ENCODE assay signal across 8 mouse cellular contexts in genomic region chr2:138256851-138257471, GRCm38 (mm10). TPM values are rescaled to one million over a fixed set of nuclear protein-coding genes. Genes with fewer than 3 reads are reported as not detected.
A peak's percentile ranks its signal among the peaks of the same experiment; 100 is the strongest.
DNase-seq lines count a peak whose midpoint lies in the region; ATAC-seq and TF ChIP-seq lines count a peak whose summit lies in the region.

No protein-coding gene starts in this region.

- peaks cover 23% of the 10 kb centered on the region; the same call in 1 of the 2 replicates for H3K4me1 ChIP-seq in heart, embryonic 12.5 days (replicated peaks)
- H3K4me1 ChIP-seq in midbrain, embryonic 10.5 days = peaks cover 36% of the 10 kb centered on the region

- peak; percentile 69 for ATAC-seq in heart, embryonic 12.5 days (ENCODE audit: insufficient number of reproducible peaks, low FRiP score)

- under 1% methylated on average over 50 of the region's 51 CpGs for WGBS in heart, embryonic 12.5 days
- WGBS in midbrain, embryonic 10.5 days = under 1% methylated on average over 51 of the region's 51 CpGs

- no peak for TF ChIP-seq CTCF in layer of hippocampus, adult 2 months (conservative IDR thresholded peaks at IDR 0.05)
- TF ChIP-seq CTCF in brain, embryonic 14.5 days (IDR thresholded peaks at IDR 0.05; ENCODE audit: borderline replicate concordance, extremely low read depth, insufficient read depth, insufficient read length) = no peak

- no peaks in the 10 kb centered on the region for H3K36me3 ChIP-seq in heart, embryonic 12.5 days
- H3K36me3 ChIP-seq in midbrain, embryonic 10.5 days = no peaks in the 10 kb centered on the region

- DNase-seq in layer of hippocampus, adult 2 months (ENCODE audit: low spot score in 2 of 2) = no peak
- DNase-seq in layer of hippocampus, adult 18-20 months (ENCODE audit: low spot score in 2 of 2) = no peak
- peak; percentile 61 for DNase-seq in brain, embryonic 14.5 days (ENCODE audit: low read depth)
- peak; percentile 23 to 66 for DNase-seq in kidney, postnatal 36 days
- peak; percentile 57 for DNase-seq in midbrain, embryonic 10.5 days (ENCODE audit: low spot score)
- peak; percentile 45 for DNase-seq in yolk sac, embryonic 10.5 days (ENCODE audit: low spot score)
- DNase-seq in cerebellum, adult 11-12 months = no peak

- no peak for TF ChIP-seq POLR2A in brain, embryonic 14.5 days (IDR thresholded peaks at IDR 0.05; ENCODE audit: borderline replicate concordance, extremely low read depth, insufficient read depth, insufficient read length, poor library complexity, severe bottlenecking)

- H3K9ac ChIP-seq in heart, embryonic 12.5 days = peak overlapping the region; percentile 91

- peak overlapping the region; percentile 89 for H3K4me2 ChIP-seq in heart, embryonic 12.5 days

- H3K4me3 ChIP-seq in layer of hippocampus, adult 2 months = peak overlapping the region; percentile 90
- peak overlapping the region; percentile 93 for H3K4me3 ChIP-seq in heart, embryonic 12.5 days
- peak overlapping the region; percentile 96 for H3K4me3 ChIP-seq in midbrain, embryonic 10.5 days

- no peaks in the 10 kb centered on the region for H3K27me3 ChIP-seq in heart, embryonic 12.5 days (replicated peaks)
- no peaks in the 10 kb centered on the region for H3K27me3 ChIP-seq in midbrain, embryonic 10.5 days (ENCODE audit: low read depth, poor library complexity, severe bottlenecking)

- no peaks in the 10 kb centered on the region for H3K9me3 ChIP-seq in heart, embryonic 12.5 days (replicated peaks)
- no peaks in the 10 kb centered on the region for H3K9me3 ChIP-seq in midbrain, embryonic 10.5 days (replicated peaks)

- H3K27ac ChIP-seq in layer of hippocampus, adult 2 months = peak overlapping the region; percentile 94
- peak overlapping the region; percentile 85 for H3K27ac ChIP-seq in heart, embryonic 12.5 days (ENCODE audit: poor library complexity, severe bottlenecking)
- peak overlapping the region; percentile 98 for H3K27ac ChIP-seq in midbrain, embryonic 10.5 days (replicated peaks)

RNA-seq across cellular contexts. Expression of gene Btbd3, which starts 0.6 kb away (rescaled TPM):
- 100 to 1,000 TPM; 209 to 210 TPM for total RNA-seq in layer of hippocampus, adult 2 months (2021)
- 100 to 1,000 TPM; 186 to 197 TPM for total RNA-seq in layer of hippocampus, adult 18-20 months (2021)
- 34.5 and 46.4 TPM in 2 replicates for polyA plus RNA-seq in brain, embryonic 14.5 days (2012; rRNA removed)
- polyA plus RNA-seq in heart, embryonic 12.5 days (2016; fragmentation: Nextera tagmentation; extraction: Ambion mirVana) = 8.1 and 9.3 TPM in 2 replicates
- 17.3 and 19.1 TPM in 2 replicates for polyA plus RNA-seq in midbrain, embryonic 10.5 days (2016; fragmentation: Nextera tagmentation; extraction: Ambion mirVana)

Comparison
In these comparisons a context has a peak if more than half of its experiments do, and no peak if none do; other contexts are left out.
1. DNase-seq: peak in brain, embryonic 14.5 days (single experiment), kidney, postnatal 36 days (2 of 2), midbrain, embryonic 10.5 days (single experiment) and yolk sac, embryonic 10.5 days (single experiment); none in layer of hippocampus, adult 2 months (0 of 2), layer of hippocampus, adult 18-20 months (0 of 2) and cerebellum, adult 11-12 months (single experiment).
2. Peak in every context shown above with its lines, with median percentiles within 50 percentile points of each other: H3K27ac ChIP-seq and H3K4me3 ChIP-seq.